Mouse (Mus musculus) heart, postnatal 0 days (tissue): ENCODE measurements around the gene Oas1f.

Source experiments
- CTCF ChIP-seq: IDR thresholded peaks from 2 replicates; pipeline ENCODE4 v1.5.1; 2016; ENCODE audit warnings: antibody characterized with exemption, control low read depth, low read depth
- EP300 ChIP-seq: IDR thresholded peaks from 2 replicates; pipeline ENCODE4 v1.6.1; 2016; ENCODE audit warnings: antibody characterized with exemption, low read depth

GRCm38 (mm10) chr5:120869436-120870015 lies 22.4 kb downstream of the Oas1f start:
- no peak for TF ChIP-seq CTCF
- no peak for TF ChIP-seq EP300
